In the genomic region with DNA sequence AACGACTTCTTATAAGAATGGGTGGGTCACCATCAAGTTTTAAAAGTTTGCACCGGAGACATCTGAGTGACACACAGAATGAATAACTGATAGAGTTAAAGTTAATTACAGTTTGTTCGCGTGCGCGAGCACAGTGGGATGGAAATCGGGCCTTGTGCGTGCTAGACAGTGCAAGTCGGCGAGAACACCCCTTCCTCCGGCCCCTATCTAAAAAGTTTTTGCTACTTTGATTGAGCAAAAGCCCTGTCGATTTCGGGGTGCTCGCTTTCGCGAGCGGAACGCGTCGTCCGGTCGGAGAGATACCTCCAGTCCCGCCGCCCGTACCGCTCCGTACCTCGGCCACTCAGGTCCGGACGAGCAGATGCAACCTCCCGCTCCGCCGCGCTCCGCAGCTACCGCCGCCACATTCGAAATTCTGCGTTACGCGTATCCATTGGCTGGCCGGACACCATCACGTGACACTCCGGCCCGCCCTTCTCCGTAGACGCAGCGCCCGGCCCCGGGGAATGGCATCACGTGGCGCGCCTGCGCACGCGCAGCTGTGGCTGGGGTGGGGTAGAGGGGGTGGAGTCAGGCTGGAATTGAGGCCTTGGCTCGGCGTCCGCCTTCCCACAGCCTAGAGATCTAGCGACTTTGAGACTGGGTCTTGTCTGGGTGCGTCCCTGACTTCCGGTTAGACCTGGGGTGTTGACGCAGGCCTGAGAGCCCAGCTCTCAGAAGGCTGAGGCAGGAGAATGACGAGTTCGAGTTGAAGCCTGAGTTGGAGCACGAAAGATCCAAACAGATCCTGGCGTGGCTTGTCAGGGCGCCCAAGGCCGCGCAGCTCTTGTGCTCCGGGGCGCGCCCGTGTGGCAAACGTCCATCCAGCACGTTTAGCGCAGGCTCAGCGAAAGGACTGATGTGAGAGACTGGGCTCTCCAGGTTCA, we compare ENCODE assay signal across 8 mouse cellular contexts. TPM values are rescaled to one million over a fixed set of nuclear protein-coding genes. Genes with fewer than 3 reads are reported as not detected.
DNase-seq lines count a peak whose midpoint lies in the region; ATAC-seq and TF ChIP-seq lines count a peak whose summit lies in the region.

Sgo1 (minus strand) TSS at position 457 of the 926 bp plus-strand sequence.

- peak within 1 kb of the TSS; percentile 66 for H3K4me3 ChIP-seq in C2C12 (ENCODE audit: insufficient read depth, poor library complexity, severe bottlenecking)
- peak within 1 kb of the TSS; percentile 86 for H3K4me3 ChIP-seq in erythroblast, embryonic 14.5 days (replicated peaks)
- peak within 1 kb of the TSS; percentile 69 for H3K4me3 ChIP-seq in heart, embryonic 11.5 days (ENCODE audit: low read depth, low read length)
- peak within 1 kb of the TSS; percentile 79 for H3K4me3 ChIP-seq in kidney, embryonic 16.5 days (ENCODE audit: low read length)
- H3K4me3 ChIP-seq in liver, adult 2 months (ENCODE audit: insufficient read depth, low read depth, low read length), result peak within 1 kb of the TSS; percentile 66
- H3K4me3 ChIP-seq in myocyte, result peak within 1 kb of the TSS; percentile 64

- H3K4me1 ChIP-seq in erythroblast, embryonic 14.5 days (ENCODE audit: control insufficient read depth), result peaks cover 26% of the 10 kb centered on the region
- peaks cover 3% of the 10 kb centered on the region; the same call in 1 of the 2 replicates for H3K4me1 ChIP-seq in heart, embryonic 11.5 days (ENCODE audit: control insufficient read depth, insufficient read depth, low read length)
- peaks cover 5% of the 10 kb centered on the region; the same call in 1 of the 2 replicates for H3K4me1 ChIP-seq in kidney, embryonic 16.5 days (ENCODE audit: insufficient read depth, low read length)
- no peaks in the 10 kb centered on the region for H3K4me1 ChIP-seq in liver, adult 2 months (ENCODE audit: control insufficient read depth, insufficient read depth, low read length)

- WGBS in heart, embryonic 11.5 days (ENCODE audit: insufficient replicate concordance), result under 1% methylated on average over 78 of the region's 78 CpGs
- under 1% methylated on average over 78 of the region's 78 CpGs for WGBS in kidney, embryonic 16.5 days
- WGBS in liver, adult 2 months, result under 1% methylated on average over 78 of the region's 78 CpGs

- peak within 1 kb of the TSS; percentile 98 for H3K27ac ChIP-seq in heart, embryonic 11.5 days (ENCODE audit: low read depth, low read length)
- H3K27ac ChIP-seq in kidney, embryonic 16.5 days (ENCODE audit: low read length), result peak within 1 kb of the TSS; percentile 99
- peak within 1 kb of the TSS; percentile 93 for H3K27ac ChIP-seq in liver, adult 2 months (replicated peaks; ENCODE audit: insufficient read depth, low read depth, low read length)

- DNase-seq in brain, embryonic 14.5 days (ENCODE audit: low read depth), result peak; percentile 99
- DNase-seq in liver, adult 2 months (ENCODE audit: extremely low read depth, low read depth, low spot score), result peak; percentile 89
- DNase-seq in splenic B cell, adult 2 months (ENCODE audit: low read depth, low spot score), result peak; percentile 99

- H3K36me3 ChIP-seq in C2C12 (ENCODE audit: control insufficient read depth, insufficient read depth) (peaks cover 29% of the 10 kb centered on the region), myocyte (ENCODE audit: control insufficient read depth, insufficient read depth) (no peaks in the 10 kb centered on the region)
- H3K36me3 ChIP-seq in erythroblast, embryonic 14.5 days (ENCODE audit: control insufficient read depth), result peaks cover 35% of the 10 kb centered on the region
- peaks cover 9% of the 10 kb centered on the region for H3K36me3 ChIP-seq in heart, embryonic 11.5 days (ENCODE audit: control insufficient read depth, insufficient read depth, low read length)
- H3K36me3 ChIP-seq in kidney, embryonic 16.5 days (ENCODE audit: insufficient read depth, low read length), result peaks cover 17% of the 10 kb centered on the region
- H3K36me3 ChIP-seq in liver, adult 2 months (ENCODE audit: control insufficient read depth, insufficient read depth, low read length), result no peaks in the 10 kb centered on the region
- H3K36me3 ChIP-seq in splenic B cell, adult 2 months (ENCODE audit: control insufficient read depth, insufficient read depth, low read length, poor library complexity, severe bottlenecking), result no peaks in the 10 kb centered on the region

- H3K79me2 ChIP-seq in C2C12 (ENCODE audit: control insufficient read depth, insufficient read depth) (peaks cover 48% of the 10 kb centered on the region), myocyte (ENCODE audit: control insufficient read depth, insufficient read depth) (peaks cover 32% of the 10 kb centered on the region)
- H3K79me2 ChIP-seq in liver, adult 2 months (ENCODE audit: control insufficient read depth, insufficient read depth, low read length), result no peaks in the 10 kb centered on the region

- TF ChIP-seq POLR2A in brain, embryonic 14.5 days (IDR thresholded peaks at IDR 0.05; ENCODE audit: borderline replicate concordance, extremely low read depth, insufficient read depth, insufficient read length, poor library complexity, severe bottlenecking), result peak; percentile 55; the same call in 1 of the 2 replicates
- peak; percentile 84 for TF ChIP-seq POLR2A in liver, adult 2 months (IDR thresholded peaks at IDR 0.05; ENCODE audit: extremely low read depth, insufficient read depth, low read length)
- peak; percentile 60 for TF ChIP-seq POLR2A in myocyte (IDR thresholded peaks at IDR 0.05; ENCODE audit: insufficient read length, low read depth)

- H3K9me3 ChIP-seq in erythroblast, embryonic 14.5 days (ENCODE audit: control insufficient read depth, low read length), result no peaks in the 10 kb centered on the region
- no peaks in the 10 kb centered on the region for H3K9me3 ChIP-seq in heart, embryonic 11.5 days (replicated peaks; ENCODE audit: control insufficient read depth, low read length)
- no peaks in the 10 kb centered on the region for H3K9me3 ChIP-seq in kidney, embryonic 16.5 days (ENCODE audit: low read length)

- H3ac ChIP-seq in C2C12 (ENCODE audit: control insufficient read depth, insufficient read length, low read depth) (peak within 1 kb of the TSS; percentile 88), myocyte (ENCODE audit: control insufficient read depth, insufficient read length) (peak within 1 kb of the TSS; percentile 15)

- peak; percentile 100 for ATAC-seq in heart, embryonic 11.5 days (replicated peaks; ENCODE audit: insufficient number of reproducible peaks, low FRiP score, low TSS enrichment)
- peak; percentile 99 for ATAC-seq in kidney, embryonic 16.5 days (ENCODE audit: low FRiP score, low TSS enrichment)

- H3K27me3 ChIP-seq in C2C12 (ENCODE audit: control insufficient read depth, insufficient read depth, insufficient read length), result no peaks in the 10 kb centered on the region
- no peaks in the 10 kb centered on the region for H3K27me3 ChIP-seq in erythroblast, embryonic 14.5 days (ENCODE audit: control insufficient read depth)
- no peaks in the 10 kb centered on the region for H3K27me3 ChIP-seq in heart, embryonic 11.5 days (ENCODE audit: control insufficient read depth, insufficient read depth, low read length)
- H3K27me3 ChIP-seq in kidney, embryonic 16.5 days (ENCODE audit: insufficient read depth, low read length), result no peaks in the 10 kb centered on the region
- H3K27me3 ChIP-seq in liver, adult 2 months (ENCODE audit: control insufficient read depth, insufficient read depth, low read length), result no peaks in the 10 kb centered on the region
- no peaks in the 10 kb centered on the region for H3K27me3 ChIP-seq in myocyte (ENCODE audit: control insufficient read depth, insufficient read depth, insufficient read length)
- no peaks in the 10 kb centered on the region for H3K27me3 ChIP-seq in splenic B cell, adult 2 months (ENCODE audit: control insufficient read depth, insufficient read depth, low read length, poor library complexity, severe bottlenecking)

- H3K4me2 ChIP-seq in heart, embryonic 11.5 days, result peak within 1 kb of the TSS; percentile 84
- peak within 1 kb of the TSS; percentile 66 for H3K4me2 ChIP-seq in kidney, embryonic 16.5 days (replicated peaks; ENCODE audit: low read depth, low read length)
- peak within 1 kb of the TSS; percentile 75 for H3K4me2 ChIP-seq in myocyte (ENCODE audit: low read depth)

- peak; percentile 36 for TF ChIP-seq CTCF in C2C12 (IDR thresholded peaks at IDR 0.05; ENCODE audit: control insufficient read depth, insufficient read depth, insufficient read length)
- peak; percentile 44; the same call in 1 of the 2 replicates for TF ChIP-seq CTCF in brain, embryonic 14.5 days (IDR thresholded peaks at IDR 0.05; ENCODE audit: borderline replicate concordance, extremely low read depth, insufficient read depth, insufficient read length)
- peak; percentile 56 for TF ChIP-seq CTCF in liver, adult 2 months (IDR thresholded peaks at IDR 0.05; ENCODE audit: low read depth, low read length)

- peak within 1 kb of the TSS; percentile 87 for H3K9ac ChIP-seq in heart, embryonic 11.5 days (ENCODE audit: low read depth, low read length)
- peak within 1 kb of the TSS; percentile 95 for H3K9ac ChIP-seq in kidney, embryonic 16.5 days (replicated peaks; ENCODE audit: low read length)
- H3K9ac ChIP-seq in liver, adult 2 months (ENCODE audit: low read depth, low read length), result peak within 1 kb of the TSS; percentile 83

- H3K79me3 ChIP-seq in C2C12 (ENCODE audit: low read depth), result peaks cover 40% of the 10 kb centered on the region

TF ChIP-seq in C2C12, 6 proteins besides CTCF, POLR2A, EP300 and RAD21:
- no peak for TF ChIP-seq MYOD1 (IDR thresholded peaks at IDR 0.05; ENCODE audit: control insufficient read depth, insufficient read length, low read depth)
- no peak for TF ChIP-seq FOSL1 (IDR thresholded peaks at IDR 0.05; ENCODE audit: insufficient read depth, low read length, poor library complexity, severe bottlenecking)
- no peak for TF ChIP-seq MYOG (IDR thresholded peaks at IDR 0.05; ENCODE audit: control insufficient read depth, extremely low read depth, insufficient read length)
- peak; percentile 98 for TF ChIP-seq USF1 (IDR thresholded peaks at IDR 0.05; ENCODE audit: low read depth)

TF ChIP-seq in myocyte, 11 proteins besides CTCF, POLR2A, EP300 and RAD21 (continues in another document):
- TF ChIP-seq SRF (IDR thresholded peaks at IDR 0.05; ENCODE audit: control insufficient read depth, insufficient read length, low read depth) (peak; percentile 67), CEBPB (IDR thresholded peaks at IDR 0.05; ENCODE audit: insufficient read depth, poor library complexity, severe bottlenecking) (no peak), TCF3 (IDR thresholded peaks at IDR 0.05; ENCODE audit: insufficient read length, low read depth) (no peak), MYOG (IDR thresholded peaks at IDR 0.05; ENCODE audit: control insufficient read depth in 1 of 3, insufficient read depth in 1 of 3, insufficient read length in 2 of 3, low read depth in 2 of 3) (no peak)

RNA-seq across cellular contexts. Expression of gene Sgo1, which starts in this region (rescaled TPM):
- polyA plus RNA-seq in C2C12 (2012; fragmentation: generic; extraction: Trizol), result 7.1 TPM
- 5.3 and 10.2 TPM in 2 replicates for polyA plus RNA-seq in brain, embryonic 14.5 days (2012; rRNA removed)
- 1.2 and 2.1 TPM in 2 replicates for polyA plus RNA-seq in erythroblast, embryonic 14.5 days (2012)
- 22.8 and 32.8 TPM in 2 replicates for polyA plus RNA-seq in heart, embryonic 11.5 days (2014; fragmentation: Nextera tagmentation; extraction: Ambion mirVana)
- 32.2 and 33.8 TPM in 2 replicates for polyA plus RNA-seq in kidney, embryonic 16.5 days (2015; fragmentation: Nextera tagmentation; extraction: Ambion mirVana)
- 0.18 and 0.20 TPM in 2 replicates for total RNA-seq in liver, adult 2 months (2014; rRNA removed)
- not detected in 2 replicates for polyA plus RNA-seq in liver, adult 2 months (2012; rRNA removed)
- polyA plus RNA-seq in myocyte (2012; fragmentation: generic; extraction: Trizol), result 3.1 TPM

Comparison
In these comparisons a context has a peak if more than half of its experiments do, and no peak if none do; other contexts are left out.
1. Peak in every context shown above with its lines: DNase-seq, ATAC-seq, H3K4me3 ChIP-seq and H3K27ac ChIP-seq.
2. Peak in DNase-seq, H3K4me3 ChIP-seq, H3K27ac ChIP-seq and H3K9ac ChIP-seq in liver, adult 2 months; RNA of the gene not detected or under 1 TPM.